Mouse (Mus musculus) testis, postnatal 14 days (tissue): ENCODE measurements around the gene Taf13.
"Not testable (repeated sequence)": the region's sequence is repeated elsewhere in the genome, so short reads cannot be mapped to it uniquely, and the experiment has no call there.

Source experiments
- DNase-seq: peaks from one replicate; pipeline ENCODE4 v3.0.0; 2021; ENCODE audit warnings: low spot score

Gene Taf13

DNA sequence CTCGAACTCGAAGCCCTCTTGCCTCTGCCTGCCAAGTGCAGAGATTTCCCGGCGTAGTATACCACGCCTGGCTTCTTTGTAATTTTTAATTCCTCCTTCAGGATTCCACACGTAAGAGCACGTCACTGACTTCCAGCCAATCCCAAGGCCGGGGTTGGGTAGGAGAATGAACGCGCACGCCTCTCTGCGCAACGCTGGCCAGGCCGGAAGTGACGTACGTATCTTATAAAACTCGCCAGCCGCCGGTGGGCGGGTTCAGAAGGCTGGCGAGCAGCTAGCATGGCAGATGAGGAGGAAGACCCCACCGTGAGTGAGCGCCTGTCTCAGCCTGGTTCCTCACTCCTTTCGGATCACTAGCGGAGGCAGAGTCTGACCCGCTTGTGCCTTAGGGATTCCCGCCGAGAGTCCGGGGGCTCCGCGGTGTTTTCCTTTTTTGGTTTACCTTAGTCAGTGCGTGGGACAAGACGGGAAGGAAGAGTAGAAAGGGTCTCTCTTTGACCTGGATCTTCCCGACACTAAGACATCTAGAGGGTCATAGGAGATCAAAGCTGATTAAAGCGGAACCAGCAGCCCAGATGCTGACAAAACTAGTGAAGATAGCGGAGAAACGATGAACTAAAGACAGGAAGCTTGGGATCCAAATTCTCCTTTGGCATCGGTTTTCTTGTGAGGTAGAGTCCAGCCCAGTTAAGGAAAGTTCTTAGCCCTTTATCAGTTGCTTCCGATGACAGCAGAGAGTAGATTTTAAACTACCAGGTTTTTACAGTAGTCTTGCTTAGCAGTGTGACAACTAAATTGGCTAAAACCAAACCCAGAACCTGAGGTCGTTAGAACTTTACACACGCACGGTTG, at the start of gene Taf13:
TSS of gene Taf13 (plus strand) at position 256 of the 852 bp plus-strand sequence.
- DNase-seq = peak; percentile 94

GRCm38 (mm10) chr3:108523415-108523814, 48.1 kb upstream of the Taf13 start:
- no peak for DNase-seq

DNA sequence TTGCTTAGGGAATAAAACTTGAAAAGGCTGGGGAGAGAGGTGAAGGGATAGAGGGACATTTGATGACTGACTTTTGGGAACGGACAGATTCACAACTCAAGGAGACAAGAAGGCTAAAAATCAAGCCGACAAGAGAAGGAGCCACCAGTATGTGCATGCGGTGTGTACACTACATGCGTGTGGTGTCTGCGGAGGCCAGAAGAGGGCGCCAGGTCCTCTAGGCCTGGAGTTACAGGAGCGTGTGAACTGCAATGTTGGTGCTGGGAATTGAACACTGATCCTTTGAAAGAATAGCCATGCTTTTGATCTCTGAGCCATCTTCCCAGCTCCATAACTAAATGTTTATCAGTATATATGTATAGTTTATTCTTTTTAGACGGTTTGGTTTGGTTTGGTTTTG, 43.0 kb upstream of the Taf13 start:
- no peak for DNase-seq

- peak; percentile 21 for DNase-seq
Observed at GRCm38 (mm10) chr3:108533114-108533885, 38.2 kb upstream of the Taf13 start.

- DNase-seq = no peak
Observed at GRCm38 (mm10) chr3:108533951-108534350, 37.5 kb upstream of the Taf13 start, which contains the start of gene 1700013F07Rik. Gene 1700013F07Rik, plus strand, starts transcription at chr3:108534150.

GRCm38 (mm10) chr3:108535896-108536516, 35.5 kb upstream of the Taf13 start:
- no peak for DNase-seq

GRCm38 (mm10) chr3:108536517-108537260, 34.8 kb upstream of the Taf13 start, which contains the start of gene 5330417C22Rik:
Gene 5330417C22Rik, minus strand, starts transcription at chr3:108536536.
- DNase-seq = peak; percentile 66

DNA sequence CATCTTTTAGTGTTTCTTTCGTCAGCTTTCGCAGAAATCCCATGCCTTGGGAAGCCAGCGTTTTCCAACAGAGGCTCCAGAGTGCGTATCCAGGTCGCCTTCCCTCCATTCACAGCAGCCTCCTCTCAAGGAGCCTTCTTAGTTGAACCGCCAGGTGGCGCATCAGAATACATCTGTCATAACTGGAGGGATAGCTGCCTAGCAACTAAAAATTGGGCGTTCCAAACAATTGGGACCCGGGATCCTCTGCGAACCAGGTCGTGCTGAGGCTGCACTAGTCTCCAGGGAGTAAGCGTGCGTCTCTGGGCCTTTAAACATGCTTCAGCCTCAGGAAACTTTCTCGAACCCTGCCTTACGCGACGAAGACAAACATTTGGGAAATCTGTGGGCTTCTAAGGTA, 34.2 kb upstream of the Taf13 start:
- peak; percentile 81 for DNase-seq

GRCm38 (mm10) chr3:108542299-108542698, 29.2 kb upstream of the Taf13 start:
- DNase-seq = no peak

GRCm38 (mm10) chr3:108554111-108554561, 17.4 kb upstream of the Taf13 start:
- DNase-seq = no peak

DNA sequence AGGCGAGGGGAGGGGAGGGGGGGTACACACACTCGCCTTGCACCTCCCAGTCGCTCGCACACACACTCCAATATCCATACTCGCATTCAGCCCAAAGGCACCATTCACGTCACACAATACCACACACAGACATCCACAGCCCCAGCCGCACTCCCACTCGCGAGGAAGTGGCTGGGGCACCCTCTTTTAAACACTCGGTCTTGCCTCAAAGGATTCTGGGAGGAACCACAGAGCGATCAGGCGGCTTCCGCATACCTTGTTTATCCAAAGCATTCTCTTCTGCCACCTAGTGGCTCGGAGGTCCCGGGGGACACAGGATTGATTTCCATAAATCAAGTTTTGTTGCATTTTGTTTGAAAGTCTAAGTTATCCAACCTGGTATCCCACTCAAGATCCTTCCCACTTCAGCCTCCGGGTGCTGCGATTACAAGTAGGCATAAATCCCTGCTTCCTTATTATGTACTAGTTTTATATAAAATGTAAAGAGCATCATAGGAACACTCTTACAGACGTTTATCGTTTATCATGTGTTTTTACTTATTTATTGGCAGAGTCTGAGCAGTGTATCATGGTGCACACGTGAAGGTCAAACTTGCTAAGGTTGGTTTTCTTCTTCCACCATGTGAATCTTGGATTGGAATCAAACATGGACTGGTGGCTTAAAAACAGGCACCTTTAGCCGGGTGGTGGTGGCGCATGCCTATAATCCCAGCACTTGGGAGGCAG, 16.7 kb upstream of the Taf13 start:
- peak; percentile 91 for DNase-seq

GRCm38 (mm10) chr3:108557888-108558287, 13.6 kb upstream of the Taf13 start:
- DNase-seq = no peak

GRCm38 (mm10) chr3:108562133-108562730, 9.3 kb upstream of the Taf13 start, which contains the start of gene Tmem167b:
Gene Tmem167b, minus strand, starts transcription at chr3:108562466.
- peak; percentile 98 for DNase-seq

DNA sequence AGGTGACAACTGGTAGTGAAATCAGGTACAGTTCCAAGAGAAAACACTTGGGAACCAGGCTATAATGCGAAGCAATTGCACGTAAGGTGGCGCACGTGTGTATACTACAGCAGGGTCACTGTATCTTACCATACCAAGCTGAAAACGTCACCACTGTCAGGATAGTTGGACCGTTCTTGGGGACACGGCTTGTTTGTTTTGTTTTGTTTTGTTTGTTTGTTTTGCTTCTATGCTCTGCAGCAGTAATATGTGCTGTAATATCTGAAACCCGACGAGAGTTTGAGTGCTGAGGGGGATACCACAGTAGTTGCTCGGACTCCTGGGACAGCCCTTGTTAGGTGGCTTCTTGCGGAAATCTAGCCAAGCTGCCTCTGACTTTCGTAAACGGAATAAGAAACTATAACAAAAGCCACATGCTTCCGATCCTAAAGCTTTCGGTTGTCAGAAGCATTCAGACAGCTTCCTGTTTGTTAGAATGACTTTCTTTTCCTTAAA, 8.7 kb upstream of the Taf13 start:
- no peak for DNase-seq

GRCm38 (mm10) chr3:108563309-108563708, 8.2 kb upstream of the Taf13 start:
- DNase-seq = peak; percentile 53

DNA sequence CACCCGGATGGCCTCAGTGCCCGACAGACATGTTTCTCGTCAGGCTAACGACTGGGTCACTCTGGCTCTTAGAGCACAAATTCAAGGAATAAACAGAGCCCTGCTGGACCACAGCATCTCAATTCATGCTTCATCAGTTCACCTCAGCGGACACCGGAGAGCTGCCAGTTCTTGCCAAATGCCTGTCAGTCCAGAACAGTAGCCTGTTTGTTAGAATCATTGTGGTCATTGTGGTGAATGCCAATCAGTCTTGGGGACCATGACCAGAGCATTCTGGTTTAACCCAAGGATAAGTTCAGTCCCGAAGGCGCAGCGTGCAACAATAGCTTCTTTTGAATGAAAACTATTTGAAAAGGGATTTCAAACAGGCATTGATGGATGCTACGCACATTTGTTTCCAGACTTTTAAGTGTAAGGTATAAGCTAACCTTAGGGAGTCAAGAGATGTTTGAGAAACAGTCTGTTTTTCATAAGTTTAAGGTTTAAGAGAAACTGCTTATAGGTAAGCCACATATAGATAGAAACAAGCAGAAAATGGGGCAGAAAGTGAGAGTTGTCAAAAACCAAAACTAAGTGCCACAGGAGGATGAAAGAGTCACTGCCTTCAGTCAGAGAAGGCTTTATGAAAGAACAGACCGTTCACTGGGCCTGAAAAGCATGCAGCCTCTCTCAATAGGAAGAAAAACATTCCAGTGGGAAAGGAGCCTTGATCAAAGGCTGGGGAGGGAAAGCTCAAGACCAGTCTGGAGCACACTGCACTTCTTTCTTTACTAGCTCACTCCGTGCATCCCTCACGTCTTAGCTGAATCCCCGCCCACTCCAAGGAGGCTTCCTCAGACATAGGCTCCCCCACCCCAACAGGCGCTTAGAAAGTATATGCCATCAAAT, 3.3 kb upstream of the Taf13 start:
- no peak for DNase-seq

- not testable (repeated sequence) for DNase-seq
Observed at GRCm38 (mm10) chr3:108569636-108570035, 1.9 kb upstream of the Taf13 start.

DNA sequence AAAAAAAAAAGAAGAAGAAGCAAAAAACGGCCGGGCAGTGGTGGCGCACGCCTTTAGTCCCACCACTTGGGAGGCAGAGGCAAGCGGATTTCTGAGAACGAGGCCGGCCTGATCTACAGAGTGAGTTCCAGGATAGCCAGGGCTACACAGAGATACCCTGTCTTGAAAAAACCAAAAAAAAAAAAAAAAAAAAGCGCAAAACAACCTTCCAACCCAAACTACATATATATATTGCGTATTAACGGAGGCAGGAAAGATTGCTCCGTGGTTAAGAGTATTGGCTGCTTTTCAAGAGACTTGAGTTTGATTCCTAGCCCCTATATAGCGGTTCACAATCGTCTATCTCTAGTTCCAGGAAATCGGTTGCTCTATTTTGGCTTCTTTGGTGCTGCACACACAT, 685 bp upstream of the Taf13 start:
- no peak for DNase-seq

GRCm38 (mm10) chr3:108572309-108573010, 962 bp downstream of the Taf13 start:
- no peak for DNase-seq
